Mouse (Mus musculus): ENCODE results near the gene Ssbp4.

GRCm38 (mm10) chr8:70553740-70554139 lies 54.9 kb downstream of the Ssbp4 start:
- TF ChIP-seq CTCF (IDR thresholded peaks at IDR 0.05; ENCODE audit: control insufficient read depth, insufficient read depth, insufficient read length), result no peak
- no peak for TF ChIP-seq MAX (IDR thresholded peaks at IDR 0.05)
- TF ChIP-seq MYOD1 (IDR thresholded peaks at IDR 0.05; ENCODE audit: control insufficient read depth, insufficient read length, low read depth), result no peak
- TF ChIP-seq FOSL1 (IDR thresholded peaks at IDR 0.05; ENCODE audit: insufficient read depth, low read length, poor library complexity, severe bottlenecking), result no peak

All from C2C12 (cell line).